Mouse (Mus musculus): ENCODE measurements around the gene Tnfrsf25. TPM values are rescaled to one million over a fixed set of nuclear protein-coding genes. Genes with fewer than 3 reads are reported as not detected.
A peak's percentile ranks its signal among the peaks of the same experiment; 100 is the strongest.

Tnfrsf25 gene
- polyA plus RNA-seq, 1 experiment, result 3.8 TPM

GRCm38 (mm10) chr4:152153771-152154177 is 38.0 kb downstream of the Tnfrsf25 start:
- 1% methylated on average over 23 of the region's 23 CpGs for WGBS
- Histone ChIP-seq H3K27me3 (ENCODE audit: control insufficient read depth, insufficient read depth, low read length) (peaks cover 6% of the 10 kb centered on the region), H3K27ac (ENCODE audit: insufficient read depth, low read depth, low read length) (no peak overlapping the region)

GRCm38 (mm10) chr4:152155019-152155418 is 39.3 kb downstream of the Tnfrsf25 start:
- Histone ChIP-seq H3K4me1 (ENCODE audit: control insufficient read depth, insufficient read depth, insufficient read length, low read length) (peaks cover 24% of the 10 kb centered on the region), H3K27ac (ENCODE audit: insufficient read depth, low read depth, low read length) (no peak overlapping the region), H3K4me3 (ENCODE audit: low read depth, low read length) (no peak overlapping the region), H3K27me3 (ENCODE audit: control insufficient read depth, insufficient read depth, low read length) (peaks cover 16% of the 10 kb centered on the region), H3K36me3 (ENCODE audit: control insufficient read depth, insufficient read depth, low read length) (no peaks in the 10 kb centered on the region)
- TF ChIP-seq CTCF (IDR thresholded peaks at IDR 0.05; ENCODE audit: extremely low read depth, insufficient read length, insufficient replicate concordance, low read depth, low read length) (no peak), POLR2A (IDR thresholded peaks at IDR 0.05; ENCODE audit: low read depth, low read length) (no peak)
- 57% methylated on average over 4 of the region's 4 CpGs for WGBS

More at GRCm38 (mm10) chr4:152153771-152154177, 38.0 kb downstream of the Tnfrsf25 start:
- no peak for TF ChIP-seq POLR2A (IDR thresholded peaks at IDR 0.05; ENCODE audit: low read depth, low read length)
- peak; percentile 89 for TF ChIP-seq CTCF (IDR thresholded peaks at IDR 0.05; ENCODE audit: extremely low read depth, insufficient read length, insufficient replicate concordance, low read depth, low read length)
- Histone ChIP-seq H3K4me1 (ENCODE audit: control insufficient read depth, insufficient read depth, insufficient read length, low read length) (peaks cover 15% of the 10 kb centered on the region), H3K36me3 (ENCODE audit: control insufficient read depth, insufficient read depth, low read length) (no peaks in the 10 kb centered on the region), H3K4me3 (ENCODE audit: low read depth, low read length) (peak overlapping the region; percentile 47)

- peak overlapping the region; percentile 73 for H3K4me3 ChIP-seq (ENCODE audit: low read depth, low read length)
- H3K36me3 ChIP-seq (ENCODE audit: control insufficient read depth, insufficient read depth, low read length), result no peaks in the 10 kb centered on the region
- H3K27me3 ChIP-seq (ENCODE audit: control insufficient read depth, insufficient read depth, low read length), result peaks cover 10% of the 10 kb centered on the region; the same call in 1 of the 2 replicates
- WGBS, result 9% methylated on average over 21 of the region's 21 CpGs
- peaks cover 39% of the 10 kb centered on the region for H3K4me1 ChIP-seq (ENCODE audit: control insufficient read depth, insufficient read depth, insufficient read length, low read length)
- TF ChIP-seq CTCF (IDR thresholded peaks at IDR 0.05; ENCODE audit: extremely low read depth, insufficient read length, insufficient replicate concordance, low read depth, low read length), result peak; percentile 83; the same call in 1 of the 2 replicates
- TF ChIP-seq POLR2A (IDR thresholded peaks at IDR 0.05; ENCODE audit: low read depth, low read length), result no peak
- no peak overlapping the region for H3K27ac ChIP-seq (ENCODE audit: insufficient read depth, low read depth, low read length)
Observed at GRCm38 (mm10) chr4:152157779-152158584, 42.2 kb downstream of the Tnfrsf25 start.

GRCm38 (mm10) chr4:152158585-152159284 is 43.0 kb downstream of the Tnfrsf25 start, which contains the start of gene Hes2:
TSS of gene Hes2 (plus strand) at chr4:152158867.
- WGBS, result 1% methylated on average over 35 of the region's 35 CpGs
- peaks cover 37% of the 10 kb centered on the region for H3K4me1 ChIP-seq (ENCODE audit: control insufficient read depth, insufficient read depth, insufficient read length, low read length)
- H3K36me3 ChIP-seq (ENCODE audit: control insufficient read depth, insufficient read depth, low read length), result no peaks in the 10 kb centered on the region
- H3K4me3 ChIP-seq (ENCODE audit: low read depth, low read length), result peak within 1 kb of the TSS; percentile 73
- H3K27ac ChIP-seq (ENCODE audit: insufficient read depth, low read depth, low read length), result peak within 1 kb of the TSS; percentile 93
- TF ChIP-seq POLR2A (IDR thresholded peaks at IDR 0.05; ENCODE audit: low read depth, low read length), result 0 out of 2 replicates have a peak, but pooled peaks have one; percentile 4
- TF ChIP-seq CTCF (IDR thresholded peaks at IDR 0.05; ENCODE audit: extremely low read depth, insufficient read length, insufficient replicate concordance, low read depth, low read length), result no peak
- H3K27me3 ChIP-seq (ENCODE audit: control insufficient read depth, insufficient read depth, low read length), result peaks cover 10% of the 10 kb centered on the region; the same call in 1 of the 2 replicates

- H3K36me3 ChIP-seq (ENCODE audit: control insufficient read depth, insufficient read depth, low read length), result no peaks in the 10 kb centered on the region
- TF ChIP-seq CTCF (IDR thresholded peaks at IDR 0.05; ENCODE audit: extremely low read depth, insufficient read length, insufficient replicate concordance, low read depth, low read length), result no peak
- TF ChIP-seq POLR2A (IDR thresholded peaks at IDR 0.05; ENCODE audit: low read depth, low read length), result no peak
- WGBS, result 1% methylated on average over 19 of the region's 19 CpGs
- peaks cover 37% of the 10 kb centered on the region for H3K4me1 ChIP-seq (ENCODE audit: control insufficient read depth, insufficient read depth, insufficient read length, low read length)
- peak overlapping the region; percentile 73 for H3K4me3 ChIP-seq (ENCODE audit: low read depth, low read length)
- H3K27ac ChIP-seq (ENCODE audit: insufficient read depth, low read depth, low read length), result peak overlapping the region; percentile 93
- H3K27me3 ChIP-seq (ENCODE audit: control insufficient read depth, insufficient read depth, low read length), result peaks cover 10% of the 10 kb centered on the region; the same call in 1 of the 2 replicates
Observed at GRCm38 (mm10) chr4:152159285-152159678, 43.5 kb downstream of the Tnfrsf25 start.

- peaks cover 41% of the 10 kb centered on the region for H3K4me1 ChIP-seq (ENCODE audit: control insufficient read depth, insufficient read depth, insufficient read length, low read length)
- 26% methylated on average over 4 of the region's 4 CpGs for WGBS
- no peaks in the 10 kb centered on the region for H3K36me3 ChIP-seq (ENCODE audit: control insufficient read depth, insufficient read depth, low read length)
- TF ChIP-seq CTCF (IDR thresholded peaks at IDR 0.05; ENCODE audit: extremely low read depth, insufficient read length, insufficient replicate concordance, low read depth, low read length) (no peak), POLR2A (IDR thresholded peaks at IDR 0.05; ENCODE audit: low read depth, low read length) (no peak)
- peak overlapping the region; percentile 73 for H3K4me3 ChIP-seq (ENCODE audit: low read depth, low read length)
- H3K27ac ChIP-seq (ENCODE audit: insufficient read depth, low read depth, low read length), result peak overlapping the region; percentile 98
- H3K27me3 ChIP-seq (ENCODE audit: control insufficient read depth, insufficient read depth, low read length), result peaks cover 10% of the 10 kb centered on the region; the same call in 1 of the 2 replicates
Observed at GRCm38 (mm10) chr4:152160748-152161147, 45.0 kb downstream of the Tnfrsf25 start.
